Mouse (Mus musculus) CH12.LX (cell line): Measurements from ENCODE around the gene Ctss. TPM values are rescaled to one million over a fixed set of nuclear protein-coding genes. Genes with fewer than 3 reads are reported as not detected.

ENCODE experiments used
- DNase-seq: peaks from one replicate; pipeline ENCODE4 v3.0.0-alpha.2; 2013; ENCODE audit errors: extremely low read depth
- H3K27ac ChIP-seq: 2 replicates; pipeline ENCODE4 v1.5.1; 2012; ENCODE audit warnings: low read depth, mild to moderate bottlenecking, control low read depth, moderate library complexity; ENCODE audit not compliant: insufficient read depth
- H3K27me3 ChIP-seq: replicated peaks from 2 replicates; pipeline ENCODE3; 2012; ENCODE audit warnings: inconsistent platforms
- H3K36me3 ChIP-seq, 2 experiments: replicated peaks in 1 of 2; 2 replicates each; pipeline versions ENCODE3 to v1.6.1; 2012; ENCODE audit warnings: inconsistent platforms in 1 of 2, low read length in 1 of 2, mild to moderate bottlenecking in 1 of 2, mixed read lengths in 1 of 2, moderate library complexity in 1 of 2; ENCODE audit not compliant: control insufficient read depth in 1 of 2, insufficient read depth in 1 of 2
- H3K4me1 ChIP-seq, 2 experiments: 2 replicates each; pipeline ENCODE4 v1.6.1; 2012; ENCODE audit warnings: inconsistent platforms in 1 of 2, moderate library complexity in 1 of 2; ENCODE audit not compliant: insufficient read depth in 2 of 2, control insufficient read depth in 1 of 2
- H3K4me2 ChIP-seq: 2 replicates; pipeline ENCODE4 v1.6.1; 2012; ENCODE audit warnings: low read depth, mild to moderate bottlenecking, control low read depth; ENCODE audit not compliant: poor library complexity, insufficient read depth, severe bottlenecking
- H3K4me3 ChIP-seq, 3 experiments: fragments of 150-350 bp in 1 of 3; sonication (generic) in 1 of 3; replicated peaks in 1 of 3; 2 replicates each; pipeline versions ENCODE3 to v1.5.1; 2011 to 2012; ENCODE audit warnings: low read depth in 2 of 3, low read length in 2 of 3, mild to moderate bottlenecking in 2 of 3, moderate library complexity in 2 of 3, control low read depth in 1 of 3, improper control_type of control experiment in 1 of 3, inconsistent platforms in 1 of 3, mixed read lengths in 1 of 3; ENCODE audit not compliant: poor library complexity in 1 of 3
- H3K79me2 ChIP-seq: replicated peaks from 2 replicates; pipeline ENCODE4 v1.6.1; 2012; ENCODE audit warnings: mild to moderate bottlenecking, moderate library complexity; ENCODE audit not compliant: control insufficient read depth, poor library complexity, insufficient read depth, severe bottlenecking; ENCODE audit errors: extremely low read depth
- H3K9ac ChIP-seq: 2 replicates; pipeline ENCODE4 v1.6.1; 2012; ENCODE audit warnings: low read depth, mild to moderate bottlenecking, control low read depth, moderate library complexity; ENCODE audit not compliant: insufficient read depth
- H3K9me3 ChIP-seq: replicated peaks from 2 replicates; pipeline ENCODE3; 2012; ENCODE audit warnings: low read length, inconsistent platforms, mixed read lengths
- BHLHE40 ChIP-seq: IDR thresholded peaks from 2 replicates; pipeline ENCODE4 v1.6.1; 2011; ENCODE audit warnings: mild to moderate bottlenecking, low read depth, low read length, improper control_type of control experiment
- CHD2 ChIP-seq: IDR thresholded peaks from 2 replicates; pipeline ENCODE4 v1.6.1; 2011; ENCODE audit warnings: low read length, improper control_type of control experiment
- ELF1 ChIP-seq: IDR thresholded peaks from 2 replicates; pipeline ENCODE4 v1.6.1; 2014; ENCODE audit warnings: low read depth, mild to moderate bottlenecking, inconsistent platforms, low read length, improper control_type of control experiment
- EP300 ChIP-seq: IDR thresholded peaks from 2 replicates; pipeline ENCODE4 v1.6.1; 2011; ENCODE audit warnings: low read length, improper control_type of control experiment
- ETS1 ChIP-seq: conservative IDR thresholded peaks from 2 replicates; pipeline ENCODE4 v1.6.1; 2012; ENCODE audit warnings: low read depth, mild to moderate bottlenecking, inconsistent platforms, low read length, improper control_type of control experiment, moderate library complexity
- IRF4 ChIP-seq: IDR thresholded peaks from 2 replicates; pipeline ENCODE4 v1.6.1; 2014; ENCODE audit warnings: low read depth, mild to moderate bottlenecking, inconsistent platforms, low read length, improper control_type of control experiment
- JUND ChIP-seq: conservative IDR thresholded peaks from 2 replicates; pipeline ENCODE4 v1.6.1; 2011; ENCODE audit warnings: low read depth, low read length, improper control_type of control experiment
- KAT2A ChIP-seq: IDR thresholded peaks from 2 replicates; pipeline ENCODE4 v1.6.1; 2012; ENCODE audit warnings: low read length, improper control_type of control experiment, inconsistent platforms; ENCODE audit not compliant: insufficient replicate concordance
- MAX ChIP-seq: IDR thresholded peaks from 2 replicates; pipeline ENCODE4 v1.6.1; 2011; ENCODE audit warnings: low read length, improper control_type of control experiment
- MAZ ChIP-seq: IDR thresholded peaks from 2 replicates; pipeline ENCODE4 v1.6.1; 2012; ENCODE audit warnings: low read depth, mild to moderate bottlenecking, inconsistent platforms, low read length, improper control_type of control experiment, moderate library complexity
- MEF2A ChIP-seq: IDR thresholded peaks from 2 replicates; pipeline ENCODE4 v1.6.1; 2014; ENCODE audit warnings: low read depth, mild to moderate bottlenecking, inconsistent platforms, low read length, improper control_type of control experiment, borderline replicate concordance
- MXI1 ChIP-seq: IDR thresholded peaks from 2 replicates; pipeline ENCODE4 v1.6.1; 2011; ENCODE audit warnings: mild to moderate bottlenecking, low read depth, low read length, improper control_type of control experiment
- MYC ChIP-seq: IDR thresholded peaks from 2 replicates; pipeline ENCODE4 v1.6.1; 2011; ENCODE audit warnings: low read depth, mild to moderate bottlenecking, improper control_type of control experiment, low read length
- NELFE ChIP-seq: IDR thresholded peaks from 2 replicates; pipeline ENCODE4 v1.6.1; 2011; ENCODE audit warnings: low read depth, low read length, improper control_type of control experiment
- PAX5 ChIP-seq: IDR thresholded peaks from 2 replicates; pipeline ENCODE4 v1.6.1; 2012; ENCODE audit warnings: low read length, inconsistent platforms, mixed read lengths
- POLR2A ChIP-seq: IDR thresholded peaks from 2 replicates; pipeline ENCODE4 v1.6.1; 2011; ENCODE audit warnings: low read depth, mild to moderate bottlenecking, improper control_type of control experiment, low read length
- POLR2AphosphoS2 ChIP-seq: IDR thresholded peaks from 2 replicates; pipeline ENCODE4 v1.6.1; 2011; ENCODE audit warnings: low read depth, low read length, improper control_type of control experiment
- RAD21 ChIP-seq: IDR thresholded peaks from 2 replicates; pipeline ENCODE4 v1.6.1; 2011; ENCODE audit warnings: low read depth, mild to moderate bottlenecking, low read length, improper control_type of control experiment, moderate library complexity
- SIN3A ChIP-seq: IDR thresholded peaks from 2 replicates; pipeline ENCODE4 v1.6.1; 2012; ENCODE audit warnings: low read length, improper control_type of control experiment, inconsistent platforms
- TBP ChIP-seq: conservative IDR thresholded peaks from 2 replicates; pipeline ENCODE4 v1.6.1; 2011; ENCODE audit warnings: low read depth, low read length, improper control_type of control experiment
- TCF12 ChIP-seq: IDR thresholded peaks from 2 replicates; pipeline ENCODE4 v1.6.1; 2014; ENCODE audit warnings: low read depth, mild to moderate bottlenecking, inconsistent platforms, low read length, improper control_type of control experiment
- USF2 ChIP-seq: conservative IDR thresholded peaks from 2 replicates; pipeline ENCODE4 v1.6.1; 2011; ENCODE audit warnings: low read depth, low read length, improper control_type of control experiment
- dilution Hi-C: fragments of 300-500 bp; cut with MboI; formaldehyde crosslinking; loops from 2 replicates; pipeline ENCODE4 v1.14.3; 2020; ENCODE audit warnings: low sequenced_read_pairs; ENCODE audit not compliant: extremely low pct_unique_long_range_greater_than_20kb, extremely low pct_ligation_motif_present
- in situ Hi-C: fragments of 300-500 bp; cut with MboI; formaldehyde crosslinking; loops from 3 replicates; pipeline ENCODE4 v1.14.3; 2019; ENCODE audit warnings: low sequenced_read_pairs, low pct_ligation_motif_present, low pct_unique_long_range_greater_than_20kb, mixed read lengths
- polyA plus RNA-seq: library from polyadenylated mRNA; unstranded; fragments of >175 nt; gene quantifications from 2 replicates; pipeline ENCODE4 v1.2.1, GENCODE M21; 2012; ENCODE audit warnings: low read depth; ENCODE audit not compliant: insufficient read length
- total RNA-seq, 2 experiments: library from RNA; depleted of rRNA; stranded (reverse); fragments of 300-350 nt in 1 of 2; fragments of >200 nt in 1 of 2; gene quantifications; 2 replicates each; pipeline ENCODE4 v1.2.3; 2012 to 2014

Ctss gene
- total and polyA plus RNA-seq, 3 experiments, result 178 to 282 (median 238) TPM

DNA sequence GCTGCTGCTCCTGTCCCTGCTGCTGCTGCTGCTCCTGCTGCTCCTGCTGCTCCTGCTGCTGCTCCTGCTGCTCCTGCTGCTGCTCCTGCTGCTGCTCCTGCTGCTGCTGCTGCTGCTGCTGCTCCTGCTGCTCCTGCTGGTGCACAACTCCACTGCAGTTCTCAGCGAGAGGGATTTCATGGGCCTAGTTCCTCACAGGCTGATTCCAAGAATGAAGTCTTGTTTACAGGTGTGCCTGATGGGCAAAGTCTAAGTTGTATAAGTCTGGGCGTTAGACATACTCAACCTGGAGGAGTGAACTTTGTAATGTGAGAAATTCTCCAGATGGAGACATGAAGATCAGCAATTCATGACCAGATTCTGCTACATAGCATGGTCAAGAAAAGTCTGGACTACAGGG lies 1.9 kb upstream of the Ctss start:
- TF ChIP-seq SIN3A, result no peak
- TF ChIP-seq, all 38 proteins: peak for 0
- Histone ChIP-seq H3K4me3 (no peak overlapping the region), H3K79me2 (peaks cover 22% of the 10 kb centered on the region), H3K9ac (no peak overlapping the region), H3K4me1 (peaks cover 28 to 62% of the 10 kb centered on the region in 2 experiments), H3K4me2 (no peak overlapping the region), H3K27me3 (no peaks in the 10 kb centered on the region), H3K27ac (no peak overlapping the region), H3K36me3 (peaks cover 2 to 9% of the 10 kb centered on the region in 2 experiments), H3K9me3 (no peaks in the 10 kb centered on the region)
- in situ Hi-C loops, result loop anchor here (5.0 to 25.0 kb wide), 2 partner anchors 48 to 238 kb away; partner anchors contain the start of gene Tars2
- DNase-seq, result no peak
- dilution Hi-C loops, result no loop called here

DNA sequence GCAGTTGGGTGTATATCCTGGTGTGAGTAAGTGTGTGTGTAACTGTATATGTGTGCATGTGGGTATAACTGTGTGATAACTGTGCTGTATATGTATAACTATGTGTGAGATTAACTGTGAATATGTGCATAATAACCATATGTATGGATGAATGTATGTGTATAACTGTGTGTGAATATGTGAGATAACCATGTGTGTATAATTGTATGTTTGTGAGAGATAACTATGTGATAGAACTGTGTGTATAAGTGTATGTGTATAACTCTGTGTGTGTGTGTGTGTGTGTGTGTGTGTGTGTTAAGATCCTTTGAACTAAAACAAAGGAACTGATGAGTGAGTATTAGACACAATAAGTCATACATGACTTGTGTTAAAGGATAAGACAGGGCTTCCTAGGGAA lies 475 bp upstream of the Ctss start:
- dilution Hi-C loops (no loop called here), in situ Hi-C loops (no loop called here)
- TF ChIP-seq MXI1 (no peak), USF2 (no peak), TCF12 (no peak), KAT2A (no peak), NELFE (no peak), MAZ (no peak), MAX (no peak), MEF2A (no peak), BHLHE40 (no peak)
- Histone ChIP-seq H3K27me3 (no peaks in the 10 kb centered on the region), H3K4me1 (peaks cover 29 to 57% of the 10 kb centered on the region in 2 experiments), H3K79me2 (peaks cover 23% of the 10 kb centered on the region), H3K9ac (no peak overlapping the region), H3K36me3 (peaks cover 8 to 15% of the 10 kb centered on the region in 2 experiments), H3K27ac (no peak overlapping the region), H3K4me2 (peak overlapping the region; percentile 33), H3K4me3 (no peak overlapping the region), H3K9me3 (peaks cover 1% of the 10 kb centered on the region)
- DNase-seq, result no peak

DNA sequence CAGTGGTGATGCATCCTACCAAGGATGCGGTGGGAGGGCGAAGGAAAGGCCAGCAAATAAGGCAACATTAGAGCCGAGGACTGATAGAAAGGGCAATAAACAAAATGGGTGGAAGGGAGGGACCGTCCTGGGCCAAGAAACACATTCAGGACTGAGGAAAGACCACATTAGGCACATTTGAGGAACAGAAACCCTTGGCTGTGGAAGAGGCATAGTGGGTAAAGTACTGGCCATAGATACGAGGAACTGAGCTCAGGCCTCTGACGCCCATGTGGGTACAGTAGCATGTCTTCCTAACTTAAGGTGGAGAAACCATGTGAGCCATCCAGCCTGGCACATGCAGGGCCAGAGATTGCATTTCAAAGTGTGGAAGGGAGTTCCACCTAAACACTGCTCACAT lies 3.2 kb downstream of the Ctss start:
- no peak overlapping the region; the same call in 1 of the 2 replicates for H3K4me2 ChIP-seq
- H3K4me3 ChIP-seq, result no peak overlapping the region
- DNase-seq, result peak; percentile 59
- peaks cover 8% of the 10 kb centered on the region for H3K9me3 ChIP-seq
- H3K4me1 ChIP-seq, result peaks cover 7 to 30% of the 10 kb centered on the region in 2 experiments
- in situ Hi-C loops (no loop called here), dilution Hi-C loops (no loop called here)
- H3K36me3 ChIP-seq, result peaks cover 24 to 47% of the 10 kb centered on the region in 2 experiments
- no peak overlapping the region for H3K9ac ChIP-seq
- H3K79me2 ChIP-seq, result peaks cover 23% of the 10 kb centered on the region
- no peaks in the 10 kb centered on the region for H3K27me3 ChIP-seq
- peak overlapping the region; percentile 45 for H3K27ac ChIP-seq
- no peak for TF ChIP-seq POLR2AphosphoS2
- no peak for TF ChIP-seq ETS1
- 0 out of 2 replicates have a peak, but pooled peaks have one; percentile 18 for TF ChIP-seq BHLHE40
- TF ChIP-seq JUND, result no peak
- TF ChIP-seq TCF12, result no peak
- peak; percentile 74 for TF ChIP-seq MYC
- TF ChIP-seq MAX, result 0 out of 2 replicates have a peak, but pooled peaks have one; percentile 37
- no peak for TF ChIP-seq KAT2A
- TF ChIP-seq POLR2A, result no peak
- no peak for TF ChIP-seq SIN3A
- TF ChIP-seq MXI1, result no peak
- TF ChIP-seq RAD21, result no peak
- no peak for TF ChIP-seq TBP
- no peak for TF ChIP-seq PAX5
- TF ChIP-seq ELF1, result no peak
- TF ChIP-seq IRF4, result peak; percentile 89
- peak; percentile 68 for TF ChIP-seq EP300
- no peak for TF ChIP-seq CHD2
